Mouse (Mus musculus): ENCODE data around the gene Anks3. TPM values are rescaled to one million over a fixed set of nuclear protein-coding genes. Genes with fewer than 3 reads are reported as not detected.

Anks3 gene
- total RNA-seq, 2 experiments from 2014 or later, result 13.7 to 15.6 TPM

DNA sequence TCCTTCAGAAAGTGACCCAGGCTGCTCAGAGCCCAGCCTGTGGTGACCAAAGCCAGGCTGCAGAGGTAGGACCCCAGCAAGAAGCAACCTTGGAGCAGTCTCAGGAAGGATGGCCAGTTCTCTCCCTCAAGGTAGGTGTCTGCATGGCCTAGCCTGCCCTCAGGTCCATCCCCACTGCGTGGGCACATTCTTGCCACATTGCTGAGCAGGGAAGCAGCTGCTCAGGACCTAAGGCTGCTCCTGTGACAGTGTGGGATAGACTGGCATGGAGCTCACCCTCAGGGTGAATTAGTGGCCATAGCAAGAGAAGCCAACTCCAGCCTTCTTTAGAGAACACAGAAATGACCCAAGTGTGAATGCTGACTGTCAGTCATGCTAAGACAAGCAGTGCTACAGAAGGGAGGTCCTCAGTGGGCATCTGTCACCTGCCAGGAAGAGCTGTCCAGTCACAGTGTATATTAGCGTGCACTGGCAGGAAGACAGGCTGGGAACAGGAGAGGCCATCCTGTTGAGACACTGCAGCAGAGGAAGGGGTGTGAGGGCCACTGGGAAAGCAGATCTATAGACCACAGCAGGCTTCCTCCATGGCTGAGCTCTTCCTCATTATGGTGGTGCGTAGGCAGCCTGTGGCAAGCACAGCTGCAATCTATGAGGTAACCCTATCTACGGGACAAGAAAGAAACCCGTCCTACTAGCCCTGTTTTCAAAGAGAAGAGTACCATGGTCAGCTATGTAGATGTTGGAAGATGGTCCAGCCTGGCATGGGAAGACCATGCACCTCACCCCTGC, 5.2 kb upstream of the Anks3 start:
- peak; percentile 97 for ATAC-seq (ENCODE audit: poor library complexity, severe bottlenecking)

DNA sequence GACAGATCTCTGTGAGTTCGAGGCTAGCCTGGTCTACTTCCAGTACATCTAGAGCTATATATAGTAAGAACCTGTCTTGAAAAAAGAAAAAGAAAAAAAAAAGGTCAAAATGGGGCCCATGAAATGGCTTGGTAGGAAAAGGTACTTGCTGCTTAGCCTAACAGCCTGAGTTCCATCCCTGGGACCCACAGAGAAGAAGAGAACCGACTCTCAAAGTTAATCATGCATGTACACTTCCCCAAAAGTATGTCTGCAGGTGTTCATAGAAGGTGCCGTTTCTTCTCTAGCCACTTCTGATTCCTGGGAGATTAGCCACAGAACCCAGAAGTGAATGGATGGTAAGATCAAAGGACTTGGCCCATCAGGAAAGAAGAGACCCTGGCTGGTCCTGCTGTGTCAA, 4.4 kb upstream of the Anks3 start:
- no peak for ATAC-seq (ENCODE audit: poor library complexity, severe bottlenecking)

DNA sequence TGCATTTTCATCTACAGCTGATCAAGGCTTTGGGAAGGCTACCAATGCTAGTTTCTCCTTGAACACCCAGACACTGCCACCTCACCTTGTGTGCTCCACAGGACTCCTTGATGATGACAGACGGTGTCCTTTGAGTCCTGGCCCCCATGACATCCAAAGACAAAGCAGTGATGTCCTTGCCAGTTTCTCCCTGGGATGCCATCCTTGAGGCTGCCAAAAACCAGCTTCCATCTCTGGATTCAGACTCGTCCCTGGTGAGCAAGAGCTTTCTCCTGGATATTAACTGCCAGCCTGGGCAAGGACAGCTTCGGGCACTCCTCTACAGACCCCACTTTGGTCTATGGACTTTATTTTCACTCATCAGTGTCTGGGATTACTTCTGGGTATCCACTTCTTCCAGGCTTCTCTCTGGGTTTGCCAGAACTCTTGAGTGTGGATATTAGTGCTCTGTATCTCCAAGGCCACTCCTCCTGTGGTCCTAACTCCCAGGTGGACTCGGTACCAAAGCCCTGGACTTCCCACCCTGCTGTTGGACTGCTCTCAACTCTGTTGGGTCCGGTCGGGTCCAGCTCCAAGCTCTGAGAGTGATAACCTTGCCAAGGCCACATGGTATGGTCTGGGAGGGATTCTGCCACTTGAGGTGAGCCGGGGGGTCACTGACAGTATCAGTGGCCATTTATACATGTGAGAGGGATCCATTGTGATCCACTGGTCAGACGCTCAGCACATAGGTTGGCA, 1.6 kb upstream of the Anks3 start:
- ATAC-seq (ENCODE audit: poor library complexity, severe bottlenecking), result no peak

DNA sequence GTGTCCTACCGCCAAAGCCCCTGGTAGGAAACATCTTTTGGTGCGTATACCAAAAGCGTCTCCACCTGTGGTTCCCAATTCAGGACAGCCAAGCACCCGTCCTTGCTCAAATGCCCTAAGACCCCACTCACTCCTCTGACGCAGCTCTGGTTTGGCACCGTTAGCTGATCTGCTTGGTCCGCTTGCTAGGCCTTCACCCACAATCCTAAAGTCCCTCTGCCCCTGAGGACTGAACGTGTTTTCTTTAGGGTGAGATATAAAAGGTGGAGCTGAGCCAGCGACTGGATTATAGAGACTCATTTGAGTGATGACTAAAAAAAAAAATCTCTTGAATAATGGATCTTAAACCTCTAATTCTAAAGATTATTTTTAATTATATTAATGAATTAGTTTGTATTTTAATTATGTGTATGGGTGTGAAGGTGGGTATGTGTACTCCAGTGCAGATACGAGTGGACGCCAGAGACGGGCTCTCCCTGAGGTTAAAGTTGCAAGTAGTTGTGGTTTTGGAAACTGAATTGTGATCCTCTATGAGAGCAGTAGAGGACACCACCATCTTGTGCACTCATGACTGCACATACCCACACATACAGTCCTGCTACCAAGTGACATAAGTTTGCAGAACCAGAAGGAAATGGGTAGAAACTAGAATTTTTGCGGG, 856 bp upstream of the Anks3 start:
- no peak for ATAC-seq (ENCODE audit: poor library complexity, severe bottlenecking)

DNA sequence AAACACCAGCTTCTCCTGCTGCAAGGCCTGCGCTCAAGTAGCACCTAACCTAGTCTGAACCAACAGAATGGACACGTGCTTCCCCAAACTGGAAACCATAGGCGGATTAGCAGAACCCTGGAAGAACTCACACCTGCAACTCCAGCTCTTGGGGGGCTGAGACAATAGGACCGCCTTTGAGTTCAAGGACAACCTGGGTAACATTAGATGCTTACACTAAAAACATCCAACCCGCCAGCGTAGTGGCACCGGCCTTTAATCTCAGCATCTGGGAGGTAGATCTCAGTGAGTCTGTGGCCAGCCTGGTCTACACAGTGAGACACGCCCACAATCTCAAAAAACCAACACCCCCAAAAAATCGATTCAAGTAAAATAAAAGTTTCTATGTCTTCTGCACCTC, 659 bp downstream of the Anks3 start:
- ATAC-seq (ENCODE audit: poor library complexity, severe bottlenecking), result no peak

DNA sequence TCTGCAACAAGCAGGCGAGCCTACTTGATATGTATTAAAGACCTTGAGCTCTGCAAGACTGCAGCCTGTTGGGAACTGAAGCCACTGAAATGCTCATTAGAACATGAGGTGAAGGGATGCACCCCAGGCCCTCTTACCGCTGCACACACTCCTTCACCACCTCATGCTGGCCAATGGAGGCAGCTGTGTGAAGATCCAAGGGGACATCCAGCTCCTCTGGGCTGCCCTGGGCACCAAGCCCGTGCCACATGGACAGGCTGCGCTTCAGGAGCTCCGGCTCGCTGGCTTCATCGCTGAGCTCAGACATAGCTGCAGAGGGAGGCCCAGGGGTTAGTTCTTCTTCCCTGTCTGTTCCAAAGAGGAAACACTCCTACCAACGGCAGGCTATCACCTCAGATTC, 3.7 kb downstream of the Anks3 start:
- ATAC-seq (ENCODE audit: poor library complexity, severe bottlenecking), result no peak

DNA sequence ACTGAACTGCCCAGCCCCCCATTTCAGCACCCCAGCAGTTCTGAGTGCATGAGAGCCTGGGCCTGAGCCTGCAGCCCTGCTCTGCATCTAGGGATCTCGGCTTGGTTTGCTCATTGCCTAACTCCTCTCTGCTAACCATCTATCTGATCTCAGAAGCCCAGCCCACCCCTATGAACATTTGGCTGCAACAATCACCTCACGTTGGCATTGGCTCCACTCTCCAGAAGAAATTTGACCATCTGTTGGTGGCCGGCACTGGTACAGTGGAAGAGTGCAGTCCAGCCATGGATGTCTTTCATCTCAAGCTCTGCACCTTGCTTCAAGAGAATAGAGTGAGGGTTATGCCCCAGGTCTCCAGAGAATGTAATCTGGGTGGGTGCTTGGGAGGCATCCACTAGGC, 6.6 kb downstream of the Anks3 start:
- ATAC-seq (ENCODE audit: poor library complexity, severe bottlenecking), result no peak

DNA sequence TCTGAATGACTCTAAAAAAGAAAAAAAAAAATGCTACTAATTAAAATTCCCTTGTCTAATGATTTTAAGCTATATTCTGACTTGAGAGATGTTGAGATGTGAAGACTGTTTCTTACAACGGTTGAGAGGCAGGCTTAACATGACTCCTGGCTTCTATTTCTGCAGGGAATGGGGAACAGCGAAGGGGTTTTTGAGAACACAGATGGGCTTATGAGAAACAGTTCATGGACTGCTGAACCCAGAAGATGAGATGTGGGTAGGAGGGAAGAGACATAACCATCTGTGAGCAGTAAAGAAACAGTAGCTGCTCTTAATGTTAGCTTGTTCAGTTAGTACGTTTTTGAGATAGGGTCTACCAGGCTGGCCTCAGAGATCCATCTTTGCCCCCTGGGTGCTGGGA, 7.4 kb downstream of the Anks3 start:
- ATAC-seq (ENCODE audit: poor library complexity, severe bottlenecking), result no peak

DNA sequence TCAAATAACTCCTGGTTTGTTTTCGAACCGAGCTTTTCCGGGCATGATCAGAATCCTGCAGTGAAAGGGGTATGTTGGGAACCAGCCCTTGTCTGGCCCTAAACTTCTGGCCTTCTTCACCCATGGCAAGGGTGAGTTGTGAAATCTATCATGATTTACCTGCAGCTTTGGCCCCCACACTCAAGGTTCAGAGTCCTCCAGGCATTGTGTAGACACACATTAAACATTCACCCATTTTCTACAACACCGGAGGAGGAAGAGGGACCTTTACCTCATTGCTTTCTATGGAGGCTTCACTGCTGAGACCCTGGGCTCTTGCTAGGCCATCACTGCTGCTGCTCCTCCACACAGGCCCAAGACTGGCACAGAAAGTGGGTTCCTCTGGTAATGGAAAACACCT, 16.6 kb downstream of the Anks3 start:
- no peak for ATAC-seq (ENCODE audit: poor library complexity, severe bottlenecking)

DNA sequence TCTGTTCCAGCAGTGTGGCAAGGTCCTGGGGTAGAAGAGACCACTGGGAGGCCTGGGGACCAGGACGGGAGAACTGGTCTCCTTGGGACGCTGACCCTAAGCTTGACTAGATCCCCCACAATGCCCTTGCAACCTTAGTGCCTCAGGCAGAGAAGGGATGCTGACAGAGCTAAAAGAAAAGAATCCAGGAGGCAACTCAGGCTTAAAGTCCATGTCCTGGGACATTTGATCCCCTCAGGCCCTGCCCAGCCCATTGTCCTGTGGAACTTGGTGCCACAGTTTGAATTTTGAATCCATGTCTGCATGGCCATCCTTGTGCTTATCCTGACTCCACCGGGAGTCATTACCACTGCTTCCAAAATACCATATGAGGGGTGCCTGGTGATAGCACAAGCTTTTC, 17.9 kb downstream of the Anks3 start:
- ATAC-seq (ENCODE audit: poor library complexity, severe bottlenecking), result no peak

DNA sequence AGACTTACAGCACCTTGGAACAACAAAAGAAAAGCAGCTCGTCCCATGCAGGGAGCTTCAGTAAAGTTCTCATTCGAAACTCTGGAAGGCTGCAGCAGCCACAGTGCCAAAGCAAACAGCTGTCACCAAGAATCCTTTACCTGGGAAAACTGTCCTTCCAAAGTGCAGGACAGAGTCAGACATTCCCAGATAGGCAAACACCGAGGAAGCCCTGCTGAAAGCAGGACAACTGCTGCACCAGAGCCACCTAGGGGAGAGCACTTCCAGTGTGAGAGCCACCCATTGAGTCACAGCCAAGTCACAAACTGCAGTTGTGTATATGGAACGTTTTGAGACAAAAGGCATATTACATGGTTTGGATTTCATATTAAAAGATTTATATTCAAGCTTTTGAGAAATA, 18.6 kb downstream of the Anks3 start:
- ATAC-seq (ENCODE audit: poor library complexity, severe bottlenecking), result no peak

DNA sequence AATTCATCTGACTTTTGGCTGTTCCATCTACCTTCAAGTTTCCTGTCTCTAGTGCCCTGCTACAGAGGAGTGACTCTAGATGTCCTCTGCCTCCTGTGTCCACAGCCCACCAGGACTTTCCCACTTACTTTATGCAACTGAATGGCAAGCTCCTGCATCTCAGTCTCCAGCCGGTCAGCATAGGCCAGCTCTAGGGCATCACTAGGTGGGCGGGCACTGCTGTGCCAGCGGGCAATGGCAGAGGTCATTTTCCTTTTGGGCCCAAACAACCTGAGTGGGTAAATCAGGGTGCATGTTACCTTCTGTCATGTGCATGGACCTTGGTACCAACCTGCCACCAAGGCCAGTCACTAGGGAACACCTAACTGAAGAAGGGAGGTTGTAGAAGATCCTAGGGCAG, 20.6 kb downstream of the Anks3 start:
- no peak for ATAC-seq (ENCODE audit: poor library complexity, severe bottlenecking)

DNA sequence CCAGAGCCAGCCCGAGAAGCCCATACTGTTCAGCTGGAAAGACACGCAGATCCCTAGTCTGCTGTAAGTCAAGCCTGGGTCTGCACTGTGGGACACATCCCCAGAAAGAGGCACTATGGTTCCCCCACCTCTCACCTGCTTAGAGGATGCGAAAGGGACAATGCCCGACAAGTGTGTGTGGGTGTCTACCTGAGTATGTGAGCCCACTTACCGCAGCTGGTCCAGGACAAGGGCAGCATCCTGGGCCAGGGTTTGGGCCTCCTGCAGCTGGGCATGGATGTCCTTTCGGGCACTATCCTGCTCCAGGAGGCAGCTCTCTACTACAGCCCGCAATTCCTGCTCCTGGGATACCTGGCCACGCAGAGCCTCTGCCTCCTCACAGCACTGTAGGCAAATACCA, 21.1 kb downstream of the Anks3 start:
- no peak for ATAC-seq (ENCODE audit: poor library complexity, severe bottlenecking)

DNA sequence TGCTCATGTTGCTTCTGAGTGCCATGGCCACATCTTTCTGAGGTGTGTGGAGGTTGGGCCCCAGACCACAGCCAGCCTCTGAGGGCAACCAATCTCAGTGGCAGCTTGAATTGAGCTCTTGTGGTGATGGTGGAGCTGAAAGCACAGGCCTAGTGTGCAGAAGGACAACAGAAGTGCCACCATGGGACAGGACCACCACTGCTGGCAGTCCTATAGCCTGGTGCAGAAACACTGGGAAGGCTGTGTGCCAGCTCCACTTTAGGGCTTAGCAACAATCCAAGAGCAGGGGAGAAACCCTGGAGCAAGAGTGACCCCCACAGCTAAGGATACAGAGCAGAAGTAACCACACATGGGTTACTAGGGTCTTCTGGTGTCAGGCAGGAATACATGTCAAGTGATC, 23.0 kb downstream of the Anks3 start:
- no peak for ATAC-seq (ENCODE audit: poor library complexity, severe bottlenecking)

DNA sequence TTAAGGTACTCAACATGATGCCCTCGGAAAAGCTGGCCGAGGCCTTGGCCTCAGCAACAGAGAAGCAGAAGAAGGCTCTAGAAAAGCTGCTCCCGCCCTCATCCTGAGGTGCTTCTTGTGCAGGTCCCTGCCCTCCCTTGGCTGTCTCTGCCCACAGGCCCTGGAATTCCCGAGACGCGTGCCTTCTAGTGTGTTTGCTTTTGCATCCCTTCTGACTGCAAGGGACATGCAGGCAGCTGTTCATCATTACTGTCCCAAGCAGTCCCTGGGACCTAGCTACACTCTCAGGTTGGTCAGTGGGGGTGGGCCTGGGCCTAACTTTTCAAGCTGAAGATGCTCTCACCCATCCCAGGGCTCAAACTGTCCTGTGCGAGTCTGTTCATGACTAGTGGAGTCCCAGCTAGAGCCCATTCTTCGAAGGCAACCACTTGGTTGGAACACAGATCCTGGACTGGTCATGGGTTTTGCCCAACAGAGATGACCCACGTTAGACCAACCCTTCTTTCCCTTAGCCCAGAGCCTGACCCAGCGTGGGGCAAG, 23.6 kb downstream of the Anks3 start:
- no peak for ATAC-seq (ENCODE audit: poor library complexity, severe bottlenecking)

DNA sequence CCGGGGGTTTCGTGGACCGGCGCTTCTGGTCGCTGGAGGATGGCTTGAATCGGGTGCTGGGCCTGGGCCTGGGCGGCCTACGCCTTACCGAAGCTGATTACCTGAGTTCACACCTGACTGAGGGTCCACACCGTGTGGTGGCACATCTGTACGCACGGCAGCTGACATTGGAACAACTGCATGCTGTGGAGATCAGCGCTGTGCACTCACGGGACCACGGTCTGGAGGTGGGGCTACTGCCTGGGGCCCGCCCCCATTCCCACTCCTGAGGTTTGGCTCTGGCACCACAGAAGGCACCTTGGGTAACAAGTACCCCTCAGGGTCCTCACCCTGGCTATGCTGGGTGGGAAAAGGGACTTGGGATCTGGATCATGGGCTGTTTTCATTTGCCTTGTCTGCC, 24.6 kb downstream of the Anks3 start:
- peak; percentile 20; the same call in 1 of the 2 replicates for ATAC-seq (ENCODE audit: poor library complexity, severe bottlenecking)

DNA sequence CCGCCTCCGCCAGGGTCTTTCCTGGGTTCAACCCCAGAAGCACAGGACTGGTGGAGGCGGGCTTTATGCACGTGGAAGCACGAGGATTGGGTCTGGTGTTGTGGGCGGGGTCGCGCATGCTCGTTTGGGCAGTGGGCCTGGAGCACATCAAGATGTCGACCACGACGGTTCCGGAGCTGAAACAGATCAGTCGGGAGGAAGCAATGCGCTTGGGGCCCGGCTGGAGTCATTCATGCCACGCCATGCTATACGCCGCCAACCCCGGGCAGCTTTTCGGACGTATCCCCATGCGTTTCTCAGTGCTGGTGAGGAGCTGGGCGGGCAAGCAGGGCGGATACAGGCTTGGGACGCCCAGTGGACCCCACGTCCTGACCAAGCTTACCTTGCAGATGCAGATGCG, 25.0 kb downstream of the Anks3 start:
- peak; percentile 92 for ATAC-seq (ENCODE audit: poor library complexity, severe bottlenecking)

DNA sequence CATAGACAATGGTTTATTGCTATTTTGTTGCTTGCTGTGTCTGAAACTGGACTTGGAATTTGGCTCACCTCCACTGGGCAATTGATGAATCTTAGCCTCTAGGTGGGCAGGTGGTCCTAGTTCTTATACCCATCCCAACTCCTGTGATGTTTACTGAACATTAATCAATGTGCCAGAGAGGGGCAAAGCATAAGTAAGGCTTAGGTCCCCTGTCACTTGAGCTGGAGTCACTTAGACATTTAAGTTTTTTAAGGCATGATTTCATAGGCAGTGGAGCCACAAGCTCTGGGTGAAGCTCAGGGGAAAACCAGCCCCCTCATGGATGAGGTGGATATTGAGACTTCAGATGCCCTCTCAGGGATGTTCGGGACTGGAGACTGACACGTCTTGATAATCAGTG, 25.5 kb downstream of the Anks3 start, which contains the start of gene Nudt16l1:
TSS of gene Nudt16l1 (plus strand) at position 301 of the 400 bp plus-strand sequence.
- ATAC-seq (ENCODE audit: poor library complexity, severe bottlenecking), result no peak

DNA sequence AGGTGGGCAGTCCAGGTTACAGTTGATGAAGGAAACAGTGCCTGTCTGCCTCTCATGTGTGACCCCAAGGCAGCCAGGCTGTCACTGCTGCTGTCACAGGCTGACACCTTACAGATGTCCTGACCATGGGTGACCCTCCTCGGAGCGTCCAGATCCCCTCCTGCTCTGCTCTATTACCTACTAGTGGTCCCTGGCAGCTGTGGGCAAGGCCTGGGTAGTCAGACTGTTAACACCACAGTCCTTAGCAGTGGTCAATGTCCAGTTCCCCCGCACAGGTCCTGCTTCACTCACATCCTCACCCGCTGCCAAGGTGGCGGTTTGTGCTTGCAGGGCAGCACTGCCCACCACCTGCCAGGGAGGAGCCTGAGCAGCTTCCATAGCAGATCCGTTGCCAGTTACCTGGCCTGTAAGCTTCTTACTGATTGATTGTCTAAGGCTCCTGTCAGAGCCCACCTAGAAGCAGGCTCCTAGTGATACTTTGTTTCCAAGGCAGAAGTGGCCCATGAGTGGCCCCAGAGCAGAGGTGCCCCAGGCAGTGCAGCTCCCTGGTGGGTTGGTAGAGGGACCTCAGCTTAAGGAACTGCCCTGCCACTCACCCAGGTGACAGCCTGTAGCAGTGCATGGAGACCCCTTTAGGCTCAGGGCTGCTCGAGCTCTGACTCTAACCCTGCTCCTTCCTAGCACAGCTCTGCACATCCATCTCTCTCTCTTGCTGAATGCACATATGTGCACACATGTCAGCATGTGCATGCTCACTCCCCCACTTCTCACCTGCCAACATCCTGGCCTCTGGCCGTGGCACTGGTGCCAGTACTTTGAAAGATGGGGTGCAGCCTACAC, 26.4 kb downstream of the Anks3 start:
- no peak for ATAC-seq (ENCODE audit: poor library complexity, severe bottlenecking)

DNA sequence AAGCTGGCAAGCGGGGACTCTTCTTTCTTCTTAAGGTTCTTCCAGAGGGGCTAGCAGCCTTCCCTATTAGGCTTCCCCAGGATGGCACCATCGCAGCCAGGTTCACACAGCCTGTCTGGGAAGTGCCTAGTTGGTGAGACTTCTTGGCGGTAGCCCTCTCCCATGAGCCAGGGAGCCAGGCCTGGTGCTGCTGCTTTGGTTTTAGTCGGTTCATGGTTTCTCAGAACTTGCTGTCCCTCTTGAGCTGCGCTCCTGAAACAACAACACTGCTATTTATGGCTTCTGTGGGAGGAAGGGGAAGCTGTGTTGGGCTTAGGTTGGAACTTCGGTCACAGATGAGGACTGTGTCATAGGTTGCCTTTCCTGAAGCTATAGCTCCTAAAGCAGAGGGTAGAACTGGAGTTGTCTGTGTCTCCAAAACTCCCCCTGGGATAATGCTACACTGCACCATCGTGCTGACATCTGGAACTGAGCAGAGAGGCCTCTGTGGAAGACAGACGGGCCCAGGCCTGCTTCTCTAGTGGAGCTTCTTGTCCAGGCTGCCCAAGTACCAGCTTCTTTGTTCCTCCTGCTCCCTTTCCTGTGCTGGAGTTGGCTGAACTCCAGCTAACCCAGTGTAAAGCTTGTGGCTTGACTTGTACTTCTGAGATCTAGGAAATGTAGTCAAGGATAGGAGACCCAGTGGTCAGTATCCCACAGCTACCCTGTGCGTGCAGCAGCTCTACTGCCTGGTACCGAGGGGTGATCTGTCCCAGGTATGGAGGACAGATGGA, 27.9 kb downstream of the Anks3 start:
- ATAC-seq (ENCODE audit: poor library complexity, severe bottlenecking), result no peak

Data from megakaryocyte, adult 5-6 weeks (primary cell).